Mouse (Mus musculus) cerebellum, adult 2 months (tissue): ENCODE results near the gene Fgfr2.

ENCODE experiments used
- CTCF ChIP-seq: fragments of 200-500 bp; IDR thresholded peaks from 2 replicates; pipeline ENCODE4 v1.5.1; 2011; ENCODE audit warnings: low read depth, mild to moderate bottlenecking, control low read depth, low read length, moderate library complexity, borderline replicate concordance; ENCODE audit not compliant: insufficient read depth
- POLR2A ChIP-seq: fragments of 200-500 bp; IDR thresholded peaks from 2 replicates; pipeline ENCODE4 v1.6.1; 2011; ENCODE audit warnings: low read length, control low read depth, borderline replicate concordance; ENCODE audit not compliant: insufficient read depth

DNA sequence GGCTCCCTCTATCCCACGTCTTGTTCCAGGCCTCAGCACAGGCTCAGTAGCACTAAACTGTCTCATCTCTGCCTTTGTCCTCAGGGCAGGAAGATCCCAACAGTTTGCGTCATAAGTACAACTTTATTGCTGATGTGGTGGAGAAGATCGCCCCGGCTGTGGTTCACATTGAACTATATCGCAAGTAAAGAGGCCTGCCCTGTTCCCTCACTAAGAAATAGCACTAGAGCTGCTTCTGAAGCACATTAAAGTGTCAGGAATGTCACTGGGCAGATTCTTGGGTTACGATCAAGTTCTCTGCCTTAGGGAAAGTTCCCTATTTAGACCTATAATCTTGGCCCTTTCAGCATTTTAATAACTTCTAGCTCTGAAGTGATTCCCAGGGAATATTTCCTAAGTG, 2161.7 kb downstream of the Fgfr2 start:
- no peak for TF ChIP-seq POLR2A
- no peak for TF ChIP-seq CTCF
